Mouse (Mus musculus) hindbrain, embryonic 12.5 days (tissue): ENCODE data around the gene Ssrp1. TPM values are rescaled to one million over a fixed set of nuclear protein-coding genes. Genes with fewer than 3 reads are reported as not detected.

Experiments used
- polyA plus RNA-seq: library from polyadenylated mRNA; unstranded; fragments of >200 nt; fragmentation: Nextera tagmentation; extraction: Ambion mirVana; gene quantifications from 2 replicates; pipeline ENCODE4 v1.2.1, GENCODE M21; 2016

The Ssrp1 gene
- polyA plus RNA-seq, 1 experiment from 2014 or later = 239 TPM

Other genes starting within 250 kb of the Ssrp1 start
- 32.9 and 34.0 TPM in 2 replicates for gene Ube2l6, start 238.4 kb upstream of the Ssrp1 start, polyA plus RNA-seq
- gene Smtnl1, start 214.6 kb upstream of the Ssrp1 start, polyA plus RNA-seq = 0.13 TPM in 1 of 2 replicates, not detected in the other
- 35.0 and 35.8 TPM in 2 replicates for gene Timm10, start 210.2 kb upstream of the Ssrp1 start, polyA plus RNA-seq
- gene Slc43a1, start 198.4 kb upstream of the Ssrp1 start, polyA plus RNA-seq = 9.1 and 12.0 TPM in 2 replicates
- gene Rtn4rl2, start 150.5 kb upstream of the Ssrp1 start, polyA plus RNA-seq = 5.2 and 6.4 TPM in 2 replicates
- gene Slc43a3, start 100.7 kb upstream of the Ssrp1 start, polyA plus RNA-seq = 20.7 and 21.2 TPM in 2 replicates
- gene Prg2, start 56.8 kb upstream of the Ssrp1 start, polyA plus RNA-seq = 0.26 TPM in 1 of 2 replicates, not detected in the other
- not detected in 2 replicates for gene Prg3, start 49.0 kb upstream of the Ssrp1 start, polyA plus RNA-seq
- gene P2rx3, start 228 bp downstream of the Ssrp1 start, polyA plus RNA-seq = 18.1 and 23.7 TPM in 2 replicates
- gene Tnks1bp1, start 10.8 kb downstream of the Ssrp1 start, polyA plus RNA-seq = 42.2 and 46.7 TPM in 2 replicates
- gene Aplnr, start 99.0 kb downstream of the Ssrp1 start, polyA plus RNA-seq = 41.5 and 48.4 TPM in 2 replicates
- gene Lrrc55, start 160.0 kb downstream of the Ssrp1 start, polyA plus RNA-seq = 3.1 TPM in 2 replicates